Comparison of ENCODE assay signal across 15 mouse cellular contexts in genomic region chr8:91082428-91082827, GRCm38 (mm10). TPM values are rescaled to one million over a fixed set of nuclear protein-coding genes. Genes with fewer than 3 reads are reported as not detected.
DNase-seq lines count a peak whose midpoint lies in the region; ATAC-seq lines count a peak whose summit lies in the region.
"Had no signal": no experiment of that assay in that cellular context is flagged by ENCODE, and none has a peak within 500 bp of the region (broad histone marks: within the 10 kb centered on the region; RNA-seq: fewer than 3 reads in every experiment).

No protein-coding gene starts in this region.

- H3K36me3 ChIP-seq in heart, embryonic 15.5 days = peaks cover 39% of the 10 kb centered on the region
- peaks cover 59% of the 10 kb centered on the region for H3K36me3 ChIP-seq in macrophage (ENCODE audit: inconsistent target)
- H3K36me3 ChIP-seq in kidney, embryonic 14.5 days (ENCODE audit: control insufficient read depth, insufficient read depth, low read length) = peaks cover 34% of the 10 kb centered on the region; the same call in 1 of the 2 replicates

- H3K4me1 ChIP-seq in heart, embryonic 15.5 days (replicated peaks) = no peaks in the 10 kb centered on the region
- no peaks in the 10 kb centered on the region for H3K4me1 ChIP-seq in kidney, embryonic 14.5 days (ENCODE audit: control insufficient read depth, insufficient read depth, low read length)
- H3K4me1 ChIP-seq: embryonic facial prominence, embryonic 10.5 days had no signal

- H3K27me3 ChIP-seq in heart, embryonic 15.5 days = no peaks in the 10 kb centered on the region
- no peaks in the 10 kb centered on the region for H3K27me3 ChIP-seq in kidney, embryonic 14.5 days (ENCODE audit: control insufficient read depth, insufficient read depth, low read length)
- H3K27me3 ChIP-seq: kidney, embryonic 15.5 days had no signal

- H3K9me3 ChIP-seq in heart, embryonic 15.5 days (replicated peaks) = no peaks in the 10 kb centered on the region
- no peaks in the 10 kb centered on the region for H3K9me3 ChIP-seq in kidney, embryonic 14.5 days (ENCODE audit: control insufficient read depth, low read length)
- H3K9me3 ChIP-seq: embryonic facial prominence, embryonic 10.5 days; kidney, embryonic 15.5 days had no signal

- H3K4me3 ChIP-seq in heart, embryonic 15.5 days = no peak overlapping the region
- H3K4me3 ChIP-seq in macrophage (ENCODE audit: inconsistent target) = no peak overlapping the region
- H3K4me3 ChIP-seq in kidney, embryonic 14.5 days (ENCODE audit: low read length) = no peak overlapping the region
- H3K4me3 ChIP-seq: embryonic facial prominence, embryonic 10.5 days; kidney, embryonic 15.5 days had no signal

- no peak overlapping the region for H3K27ac ChIP-seq in heart, embryonic 15.5 days
- H3K27ac ChIP-seq in macrophage = peak overlapping the region; percentile 84
- no peak overlapping the region for H3K27ac ChIP-seq in kidney, embryonic 14.5 days (ENCODE audit: low read depth, low read length)
- H3K27ac ChIP-seq: embryonic facial prominence, embryonic 10.5 days; hindbrain, embryonic 14.5 days had no signal

- H3K79me2 ChIP-seq in macrophage (ENCODE audit: inconsistent target) = no peaks in the 10 kb centered on the region

- DNase-seq in heart, adult 9 months (ENCODE audit: low spot score in 2 of 2) = no peak
- DNase-seq in A20 (ENCODE audit: low read depth, low spot score) (peak; percentile 60), ZHBTc4 (ENCODE audit: low read depth, low spot score) (peak; percentile 29)
- no peak for DNase-seq in embryo, embryonic 10 days (ENCODE audit: low spot score)
- DNase-seq in left cerebral cortex, adult 9 months (ENCODE audit: low spot score in 2 of 2) = no peak
- DNase-seq: adrenal gland, adult 2 months; cerebellum, adult 9-11 months; gastrocnemius, postnatal 14 days had no signal

- no peak overlapping the region for H3K4me2 ChIP-seq in heart, embryonic 15.5 days
- no peak overlapping the region for H3K4me2 ChIP-seq in kidney, embryonic 14.5 days (replicated peaks; ENCODE audit: low read depth, low read length)
- H3K4me2 ChIP-seq: hindbrain, embryonic 14.5 days; kidney, embryonic 15.5 days; midbrain, embryonic 11.5 days had no signal

- ATAC-seq in heart, embryonic 15.5 days (replicated peaks; ENCODE audit: insufficient number of reproducible peaks, insufficient read depth, low FRiP score, low read depth) = 0 out of 2 replicates have a peak, but pooled peaks have one; percentile 47
- ATAC-seq in kidney, embryonic 14.5 days (ENCODE audit: low FRiP score, low TSS enrichment) = no peak

- 89% methylated on average over 12 of the region's 12 CpGs for WGBS in heart, embryonic 15.5 days
- WGBS in macrophage (ENCODE audit: missing documents) = 44% methylated on average over 12 of the region's 12 CpGs
- WGBS in kidney, embryonic 14.5 days = 88% methylated on average over 12 of the region's 12 CpGs

- H3K9ac ChIP-seq in heart, embryonic 15.5 days = no peak overlapping the region
- no peak overlapping the region for H3K9ac ChIP-seq in kidney, embryonic 14.5 days (ENCODE audit: low read depth, low read length)
- H3K9ac ChIP-seq: hindbrain, embryonic 14.5 days; kidney, embryonic 15.5 days had no signal

RNA-seq across cellular contexts. Expression of gene Rbl2, which starts 12.6 kb away (rescaled TPM):
- polyA plus RNA-seq in heart, embryonic 15.5 days (2015; fragmentation: Nextera tagmentation; extraction: Ambion mirVana) = 17.0 and 18.8 TPM in 2 replicates
- total RNA-seq in macrophage (2018; cell fraction: chromatin; rRNA removed) = 100 to 1,000 TPM in 3 of 26 experiments, 10 to 100 TPM in 23; 19.0 to 141 (median 70.5) TPM
- total RNA-seq in macrophage (2018; cell fraction: cytosol; rRNA removed) = 10 to 100 TPM; 23.6 to 47.3 (median 33.5) TPM
- total RNA-seq in macrophage (2018; cell fraction: nucleus; rRNA removed) = 10 to 100 TPM; 21.5 to 96.9 (median 45.3) TPM
- polyA plus RNA-seq in macrophage (2018) = 21.8 to 79.1 TPM (median 32.3 TPM) in 3 replicates
- polyA plus RNA-seq in kidney, embryonic 14.5 days (2014; fragmentation: Nextera tagmentation; extraction: Ambion mirVana) = 12.8 and 21.3 TPM in 2 replicates

Comparison
In these comparisons a context has a peak if more than half of its experiments do, and no peak if none do; other contexts are left out.
1. DNase-seq: peak in A20 (single experiment) and ZHBTc4 (single experiment); none in heart, adult 9 months (0 of 2), embryo, embryonic 10 days (single experiment) and left cerebral cortex, adult 9 months (0 of 2).